Mouse (Mus musculus) skeletal muscle tissue, adult 2 months (tissue): ENCODE data around the gene Mlip.

Experiments
- DNase-seq: peaks from one replicate; pipeline ENCODE4 v3.0.0-alpha.2; 2012; ENCODE audit warnings: low read depth, low spot score

Gene Mlip

GRCm38 (mm10) chr9:77347704-77348103 is 5.1 kb downstream of the Mlip start:
- DNase-seq: peak; percentile 75

GRCm38 (mm10) chr9:77344318-77344717 is 8.5 kb downstream of the Mlip start:
- peak; percentile 63 for DNase-seq

GRCm38 (mm10) chr9:77340159-77340862 is 12.5 kb downstream of the Mlip start:
- peak; percentile 56 for DNase-seq

GRCm38 (mm10) chr9:77339571-77340148 is 13.1 kb downstream of the Mlip start:
- DNase-seq: no peak

- DNase-seq: peak; percentile 94
These were observed 17.4 kb downstream of the Mlip start for GRCm38 (mm10) chr9:77335370-77335769.

GRCm38 (mm10) chr9:77318346-77318745 is 34.4 kb downstream of the Mlip start:
- peak; percentile 48 for DNase-seq

- DNase-seq: peak; percentile 87
These were observed 42.2 kb downstream of the Mlip start for GRCm38 (mm10) chr9:77310548-77310947.

- no peak for DNase-seq
These were observed 47.4 kb downstream of the Mlip start for GRCm38 (mm10) chr9:77305417-77305816.

- no peak for DNase-seq
These were observed 50.4 kb downstream of the Mlip start for GRCm38 (mm10) chr9:77302340-77302739.

- DNase-seq: no peak
These were observed 64.8 kb downstream of the Mlip start for GRCm38 (mm10) chr9:77287958-77288357.

- DNase-seq: peak; percentile 51
These were observed 73.4 kb downstream of the Mlip start for GRCm38 (mm10) chr9:77279371-77279770.

- peak; percentile 78 for DNase-seq
These were observed 74.7 kb downstream of the Mlip start for GRCm38 (mm10) chr9:77278055-77278454.

- DNase-seq: peak; percentile 27
These were observed 75.5 kb downstream of the Mlip start for GRCm38 (mm10) chr9:77277270-77277669.

- peak; percentile 74 for DNase-seq
These were observed 76.2 kb downstream of the Mlip start for GRCm38 (mm10) chr9:77276451-77277154.

- DNase-seq: no peak
These were observed 80.0 kb downstream of the Mlip start for GRCm38 (mm10) chr9:77272727-77273126.

- DNase-seq: no peak
These were observed 87.3 kb downstream of the Mlip start for GRCm38 (mm10) chr9:77265268-77266017.

GRCm38 (mm10) chr9:77259052-77259451 is 93.7 kb downstream of the Mlip start:
- no peak for DNase-seq

GRCm38 (mm10) chr9:77258265-77258664 is 94.5 kb downstream of the Mlip start:
- DNase-seq: no peak

GRCm38 (mm10) chr9:77254514-77254913 is 98.3 kb downstream of the Mlip start:
- DNase-seq: no peak

- DNase-seq: no peak
These were observed 100.0 kb downstream of the Mlip start for GRCm38 (mm10) chr9:77252761-77253160.

GRCm38 (mm10) chr9:77252134-77252533 is 100.6 kb downstream of the Mlip start:
- peak; percentile 48 for DNase-seq

- no peak for DNase-seq
These were observed 101.2 kb downstream of the Mlip start for GRCm38 (mm10) chr9:77251511-77252112.
